Mouse (Mus musculus): ENCODE results near the gene Gm45711.
A peak's percentile ranks its signal among the peaks of the same experiment; 100 is the strongest.
"Not testable (repeated sequence)": the region's sequence is repeated elsewhere in the genome, so short reads cannot be mapped to it uniquely, and the experiment has no call there.

The Gm45711 gene

DNA sequence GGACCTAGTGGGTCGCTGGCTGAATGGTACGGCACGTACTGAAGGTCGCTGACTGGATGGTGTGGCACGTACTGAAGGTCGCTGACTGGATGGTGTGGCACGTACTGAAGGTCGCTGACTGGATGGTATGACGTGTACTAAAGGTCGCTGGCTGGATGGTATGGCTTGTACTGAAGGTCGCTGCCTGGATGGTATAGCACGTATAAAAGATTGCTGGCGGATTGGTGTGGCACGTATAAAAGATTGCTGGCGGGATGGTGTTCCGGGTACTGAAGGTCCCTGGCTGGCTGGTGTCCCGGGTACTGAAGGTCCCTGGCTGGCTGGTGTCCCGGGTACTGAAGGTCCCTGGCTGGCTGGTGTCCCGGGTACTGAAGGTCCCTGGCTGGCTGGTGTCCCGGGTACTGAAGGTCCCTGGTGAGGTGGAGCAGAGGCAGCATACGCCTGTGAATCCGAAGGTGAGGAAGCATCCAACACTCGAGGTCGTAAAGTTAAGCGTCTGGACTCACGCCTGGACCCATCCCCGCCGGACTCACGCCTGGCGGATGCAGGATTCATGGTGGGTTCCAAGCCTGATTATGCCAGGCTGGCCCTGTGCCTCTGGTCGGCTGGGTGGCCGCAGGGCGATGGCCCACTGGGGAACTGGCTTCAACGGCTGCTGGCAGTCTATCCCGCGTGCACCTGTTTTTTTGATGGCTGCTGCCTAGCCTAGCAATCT, at the start of gene Gm45711, which contains the start of gene Cmtm1:
TSS of gene Gm45711 (minus strand) at position 641 of the 715 bp plus-strand sequence.
TSS of gene Cmtm1 (minus strand) at position 705 of the 715 bp plus-strand sequence.
- DNase-seq (ENCODE audit: low spot score in 2 of 2) = not testable (repeated sequence)

DNA sequence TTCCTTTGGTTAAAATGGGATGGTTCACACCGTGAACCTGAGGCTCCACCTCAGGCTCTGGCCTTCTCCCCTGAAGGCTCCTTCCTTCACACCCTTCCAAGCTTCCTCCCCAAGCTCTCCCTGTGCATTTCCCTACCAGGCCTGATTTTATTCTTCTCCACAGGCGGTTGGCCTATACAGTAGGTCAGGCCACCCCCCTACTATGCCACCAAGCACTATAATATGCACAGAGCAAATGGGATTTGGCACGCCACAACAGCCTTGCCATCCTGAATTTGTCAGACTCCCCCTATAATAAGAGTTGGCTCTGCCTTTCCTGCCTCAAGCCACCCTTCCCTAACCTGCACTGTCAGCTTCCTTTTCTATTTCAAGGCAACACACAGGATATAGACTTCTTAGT, 48.8 kb upstream of the Gm45711 start:
- no peak for DNase-seq (ENCODE audit: low spot score in 2 of 2)

DNA sequence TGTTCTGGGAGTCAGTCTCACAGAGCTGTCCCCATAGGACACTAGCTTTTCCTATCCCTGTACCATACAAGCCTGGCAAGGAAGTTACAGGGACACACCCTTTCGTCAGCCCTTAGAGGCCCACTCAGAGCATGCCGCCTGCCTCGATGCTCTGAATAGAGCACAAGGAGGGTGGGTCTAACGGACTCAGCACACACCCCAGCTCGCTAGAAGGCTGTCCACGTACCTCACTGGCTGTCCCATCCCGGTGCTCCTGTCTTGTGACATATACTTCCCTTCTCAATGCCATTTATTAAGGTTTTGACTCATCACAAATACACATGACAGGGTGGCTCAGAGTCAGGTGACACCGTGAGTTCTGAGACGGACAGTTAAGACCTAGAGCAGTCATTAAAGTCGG, 44.6 kb upstream of the Gm45711 start:
- DNase-seq (ENCODE audit: low spot score in 2 of 2) = no peak

DNA sequence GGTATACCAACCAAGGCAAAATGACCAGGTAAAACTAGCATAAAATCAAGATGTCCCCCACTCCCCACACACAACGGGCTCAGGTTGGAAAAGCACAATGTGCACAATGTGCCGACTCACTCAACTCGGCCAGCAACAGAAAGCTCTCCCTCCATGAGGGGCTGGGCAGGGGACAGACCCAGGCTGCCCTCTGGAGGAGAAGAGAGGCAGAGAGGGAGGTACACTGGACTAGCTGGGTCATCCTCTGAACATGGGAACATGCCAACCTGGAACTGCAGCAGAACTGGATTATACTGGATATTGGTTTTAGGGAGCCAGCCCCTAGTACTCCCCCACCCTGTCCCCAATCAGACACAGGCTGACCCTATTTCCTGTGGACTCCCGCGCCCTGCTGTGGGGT, 43.3 kb upstream of the Gm45711 start:
- no peak for DNase-seq (ENCODE audit: low spot score in 2 of 2)

DNA sequence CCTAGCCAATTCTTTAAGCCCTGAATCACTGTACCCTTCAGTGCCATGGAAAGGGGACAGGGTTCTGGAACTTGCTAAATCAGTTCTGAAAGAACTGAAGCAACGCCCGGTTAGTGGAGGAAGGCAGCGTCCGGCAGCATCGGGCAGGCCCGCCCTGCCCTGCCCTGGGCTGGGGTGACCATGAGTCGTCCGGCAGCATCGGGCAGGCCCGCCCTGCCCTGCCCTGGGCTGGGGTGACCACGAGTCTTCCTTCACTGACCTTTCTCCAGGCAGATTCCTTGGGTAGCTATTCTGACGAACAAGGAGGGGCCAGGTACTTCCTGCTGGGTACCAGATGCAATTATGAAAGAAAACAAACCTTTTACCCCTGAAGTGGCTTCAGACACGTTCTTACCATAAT, 40.2 kb upstream of the Gm45711 start:
- DNase-seq (ENCODE audit: low spot score in 2 of 2) = no peak

DNA sequence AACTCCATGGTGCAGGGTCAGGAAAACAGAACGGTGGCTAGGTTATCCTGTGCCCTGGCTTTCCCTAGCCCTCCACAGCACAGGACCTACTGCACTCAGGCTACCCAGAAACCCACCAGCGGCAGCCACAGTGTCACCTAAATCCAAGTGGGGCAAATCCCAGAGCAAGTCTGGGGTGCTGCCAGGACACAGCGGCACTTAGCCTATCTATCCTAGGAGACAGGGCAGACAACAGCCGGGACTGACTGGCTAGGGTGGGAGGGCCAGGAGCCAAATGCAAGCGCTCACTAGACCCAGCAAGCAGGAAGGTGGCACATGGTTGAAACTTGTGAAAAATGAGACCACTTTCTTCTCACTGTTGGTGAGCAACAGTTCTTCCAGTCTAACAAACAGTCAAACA, 39.1 kb upstream of the Gm45711 start:
- no peak for DNase-seq (ENCODE audit: low spot score in 2 of 2)

DNA sequence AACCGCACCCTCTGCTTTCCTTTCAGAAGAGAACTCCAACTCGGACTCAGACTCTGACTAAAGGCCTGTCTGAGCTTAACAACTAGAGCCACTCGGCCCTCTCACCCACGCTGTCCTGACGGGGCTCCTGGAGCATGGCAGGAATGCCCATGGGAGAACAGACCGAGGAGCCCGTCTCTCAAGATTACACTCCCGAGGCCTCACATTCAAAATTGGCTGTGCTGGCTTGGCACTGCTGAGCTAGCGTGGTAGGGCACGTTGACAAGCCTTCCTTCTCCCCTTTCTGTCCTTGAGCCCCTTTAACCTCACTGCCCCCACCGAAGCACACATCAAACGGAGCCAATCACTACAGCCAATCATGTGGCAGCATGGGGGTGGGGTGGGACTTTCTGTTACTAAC, 36.8 kb upstream of the Gm45711 start:
- DNase-seq (ENCODE audit: low spot score in 2 of 2) = no peak

DNA sequence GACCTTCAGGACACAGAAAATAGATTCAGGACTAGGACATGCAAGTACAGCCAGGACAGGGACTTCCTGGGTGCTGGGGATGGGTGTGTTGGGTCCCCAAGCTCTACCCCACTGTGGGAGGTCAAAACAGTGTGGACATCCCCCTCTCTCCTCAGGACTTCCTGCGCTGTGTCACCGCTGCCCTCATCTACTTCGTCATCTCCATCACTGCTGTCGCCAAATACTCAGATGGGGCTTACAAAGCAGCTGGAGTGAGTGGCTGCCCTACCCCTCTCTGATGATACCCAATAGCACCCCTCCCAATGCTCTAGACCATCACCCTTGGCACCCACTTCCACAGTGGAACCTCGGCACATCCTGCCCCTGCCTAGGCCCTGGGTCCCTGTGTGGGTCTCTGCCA, 34.7 kb upstream of the Gm45711 start:
- no peak for DNase-seq (ENCODE audit: low spot score in 2 of 2)

DNA sequence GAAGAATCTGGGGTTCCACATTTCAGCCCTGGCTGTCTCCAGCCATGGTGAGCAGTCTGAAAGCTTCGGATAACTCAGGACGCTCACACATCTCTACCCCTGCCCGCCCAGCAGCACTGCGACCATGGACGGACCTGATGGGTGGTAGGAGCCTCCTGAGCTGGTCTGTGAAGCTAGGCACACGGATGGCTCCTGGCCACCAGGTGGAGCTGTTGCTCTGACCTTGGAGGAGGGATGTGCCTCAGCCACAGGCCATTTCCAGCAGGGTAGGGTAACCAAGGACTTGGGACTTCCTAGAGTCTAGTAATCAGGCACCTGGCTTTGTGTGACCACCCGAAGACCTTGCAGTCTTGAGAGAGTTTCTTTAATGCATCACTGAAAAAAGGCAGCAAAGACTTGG, 34.1 kb upstream of the Gm45711 start:
- DNase-seq (ENCODE audit: low spot score in 2 of 2) = peak; percentile 71 to 75

DNA sequence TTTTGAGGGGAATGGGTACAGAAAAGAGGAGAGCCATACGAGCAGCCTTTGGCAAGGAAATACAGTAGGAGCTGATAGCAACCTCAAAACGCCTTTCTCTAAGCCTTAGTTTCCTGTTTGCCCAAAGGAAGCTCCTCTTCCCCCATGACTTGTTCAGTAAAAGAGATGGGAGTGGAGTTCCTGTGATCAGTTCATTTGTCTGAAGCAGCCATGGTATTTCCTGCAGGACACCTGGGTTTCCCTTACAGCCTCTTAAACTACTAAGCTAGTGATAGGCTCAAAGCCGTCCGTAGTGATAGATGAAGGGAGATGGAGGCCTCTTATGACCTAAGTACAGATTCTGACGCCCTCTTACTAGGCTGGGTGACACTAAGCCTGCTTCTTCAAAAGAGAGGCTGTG, 32.5 kb upstream of the Gm45711 start:
- no peak for DNase-seq (ENCODE audit: low spot score in 2 of 2)

DNA sequence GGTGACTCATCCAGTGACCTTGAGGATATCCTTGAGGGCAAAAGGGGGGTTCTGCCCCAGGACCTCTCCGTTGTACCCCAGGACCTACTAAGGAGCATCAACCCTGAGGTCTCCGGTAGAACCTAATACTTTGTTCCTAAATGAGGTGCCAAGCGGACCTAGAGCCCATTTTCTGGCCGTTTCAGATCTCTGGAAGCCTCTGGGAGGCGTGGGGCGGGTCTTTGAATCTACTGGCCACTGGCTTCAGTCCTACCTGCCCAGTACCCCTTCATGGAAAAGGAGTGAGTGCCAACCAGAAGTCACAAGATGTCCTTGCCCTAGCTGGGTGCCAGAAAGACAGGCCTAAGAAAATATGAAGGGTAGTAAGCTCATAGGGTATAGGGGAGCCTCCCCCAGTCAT, 31.8 kb upstream of the Gm45711 start:
- no peak for DNase-seq (ENCODE audit: low spot score in 2 of 2)

DNA sequence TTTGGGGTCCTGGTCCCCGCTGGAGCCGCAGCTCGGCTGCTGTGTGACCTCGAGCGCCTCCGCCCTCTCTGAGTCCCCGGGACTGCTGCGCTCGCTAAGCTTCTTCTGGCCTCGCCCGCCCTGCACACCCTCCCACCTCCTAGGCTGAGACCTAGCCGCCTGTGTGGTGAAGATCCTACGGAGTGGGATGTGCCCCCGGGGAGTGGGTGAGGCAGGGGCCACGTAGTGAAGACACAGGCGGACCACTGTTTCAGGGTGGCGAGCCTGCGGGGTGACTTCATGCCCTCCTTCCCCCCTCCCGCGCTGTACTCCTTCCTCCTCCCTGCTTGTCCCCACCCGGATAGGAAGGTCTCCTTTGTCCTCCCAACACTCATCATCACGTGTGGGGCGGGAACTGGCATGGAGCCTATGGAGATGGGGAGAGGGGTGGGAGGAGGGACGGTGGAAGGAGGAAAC, 31.3 kb upstream of the Gm45711 start:
- peak; percentile 15 to 20 for DNase-seq (ENCODE audit: low spot score in 2 of 2)

DNA sequence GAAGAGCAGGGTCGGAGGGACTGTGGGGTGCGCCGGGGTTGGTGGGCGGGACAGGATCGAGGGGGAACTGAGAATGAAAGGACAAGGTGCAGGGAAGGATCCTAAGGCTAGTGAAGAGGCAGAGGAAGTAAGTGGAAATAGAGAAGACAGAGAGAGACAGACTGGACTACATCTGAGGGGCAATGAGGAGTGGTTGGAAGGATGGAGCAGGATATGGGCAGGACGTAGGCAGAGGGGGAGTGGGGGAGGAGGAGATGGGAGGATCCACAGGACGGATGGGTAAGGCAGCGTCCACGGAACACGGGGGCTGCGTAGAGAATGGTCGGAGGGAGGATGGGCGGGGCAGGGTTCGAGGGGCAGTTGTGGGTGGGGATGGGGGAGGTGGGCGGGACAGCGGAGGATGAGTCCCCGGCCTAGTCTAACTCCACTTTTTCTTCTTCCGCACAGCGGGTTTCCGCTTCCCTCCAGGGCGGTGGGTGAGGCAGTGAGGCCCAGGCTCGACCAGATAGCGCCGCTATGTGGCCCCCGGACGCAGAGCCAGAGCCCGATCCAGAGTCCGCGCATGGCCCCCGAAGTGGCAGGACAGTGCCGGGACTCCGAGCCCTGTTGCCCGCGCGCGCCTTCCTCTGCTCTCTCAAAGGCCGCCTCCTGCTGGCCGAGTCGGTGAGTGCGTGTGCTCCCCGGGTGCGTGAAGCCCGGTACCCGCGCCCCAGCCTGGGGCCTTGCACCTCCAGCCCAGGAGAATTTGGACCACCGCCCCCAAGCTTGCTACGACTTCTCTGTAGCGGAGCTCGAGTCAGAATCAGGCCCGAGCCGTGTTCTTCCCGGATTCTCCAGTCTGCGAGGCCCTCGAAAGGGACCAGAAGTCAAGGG, 30.6 kb upstream of the Gm45711 start:
- DNase-seq (ENCODE audit: low spot score in 2 of 2) = peak; percentile 73 to 75

DNA sequence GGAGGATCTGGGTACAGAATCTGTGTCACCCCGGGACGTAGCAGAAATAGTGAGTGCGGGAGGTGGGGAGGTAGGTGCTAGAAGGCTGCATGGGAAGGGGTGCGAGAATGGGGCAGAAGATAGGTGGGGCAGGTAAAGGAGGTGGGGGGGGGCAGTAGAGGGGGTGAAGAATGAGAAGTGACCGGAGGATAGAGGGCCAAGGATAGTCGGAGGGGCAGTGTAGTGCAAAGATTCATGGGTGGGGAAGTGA, 30.0 kb upstream of the Gm45711 start:
- no peak for DNase-seq (ENCODE audit: low spot score in 2 of 2)

DNA sequence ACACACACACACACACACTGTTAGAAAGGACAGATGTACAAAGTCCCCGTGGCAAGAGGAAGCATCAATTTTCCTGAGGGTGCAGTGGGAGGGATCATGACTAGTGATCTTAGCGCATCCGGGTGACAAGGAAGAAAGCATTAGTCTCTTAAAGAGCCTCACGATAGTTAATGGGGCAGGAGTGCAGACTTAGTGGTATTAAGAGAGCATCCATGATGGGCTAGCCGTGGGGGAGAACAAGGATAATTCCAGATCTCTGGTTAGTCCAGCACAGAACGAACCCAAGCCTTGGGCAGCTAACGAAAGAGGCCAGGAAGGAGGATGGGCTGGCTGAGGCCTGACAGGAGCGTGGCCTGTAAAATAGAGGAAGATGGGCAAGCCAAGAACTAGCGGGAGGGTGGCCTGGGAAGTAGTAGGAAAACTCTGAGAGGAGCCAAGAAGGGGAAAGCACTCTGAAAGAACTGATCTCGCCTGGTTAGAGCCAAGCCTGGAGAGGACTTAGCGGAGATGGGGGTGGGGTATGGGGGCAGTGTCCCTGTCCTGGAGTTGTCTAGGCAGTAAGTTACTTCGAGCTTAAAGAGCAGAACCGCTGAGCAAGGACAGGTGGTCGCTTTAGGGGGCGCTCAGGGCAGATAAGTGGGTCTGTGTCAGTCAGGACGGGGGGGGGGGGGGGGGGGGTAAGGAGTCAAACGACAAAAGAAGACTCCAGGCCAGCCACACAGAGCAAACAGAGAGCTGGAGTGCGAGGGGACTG, 29.5 kb upstream of the Gm45711 start, which contains the start of gene Cmtm3:
TSS of gene Cmtm3 (plus strand) at position 182 of the 754 bp plus-strand sequence.
- no peak for DNase-seq (ENCODE audit: low spot score in 2 of 2)

DNA sequence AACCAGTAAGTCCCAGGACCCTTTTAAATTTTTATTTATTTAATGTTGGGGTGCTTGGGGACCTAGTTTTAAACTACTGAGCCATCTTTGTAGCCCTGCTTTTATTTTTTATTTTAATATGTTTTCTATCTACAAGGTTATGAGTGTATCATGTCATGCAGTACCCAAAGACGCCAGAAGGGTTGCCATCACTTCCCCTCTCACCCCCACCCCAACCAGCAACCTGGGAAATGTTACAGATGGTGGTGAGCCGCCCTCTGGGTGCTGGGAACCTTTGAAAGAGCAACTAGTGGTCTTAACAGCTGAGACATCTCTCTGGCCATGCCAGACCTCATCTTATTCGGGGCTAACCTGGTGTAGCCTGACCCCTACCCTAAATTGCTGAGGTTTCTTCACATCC, 28.0 kb upstream of the Gm45711 start:
- no peak for DNase-seq (ENCODE audit: low spot score in 2 of 2)

DNA sequence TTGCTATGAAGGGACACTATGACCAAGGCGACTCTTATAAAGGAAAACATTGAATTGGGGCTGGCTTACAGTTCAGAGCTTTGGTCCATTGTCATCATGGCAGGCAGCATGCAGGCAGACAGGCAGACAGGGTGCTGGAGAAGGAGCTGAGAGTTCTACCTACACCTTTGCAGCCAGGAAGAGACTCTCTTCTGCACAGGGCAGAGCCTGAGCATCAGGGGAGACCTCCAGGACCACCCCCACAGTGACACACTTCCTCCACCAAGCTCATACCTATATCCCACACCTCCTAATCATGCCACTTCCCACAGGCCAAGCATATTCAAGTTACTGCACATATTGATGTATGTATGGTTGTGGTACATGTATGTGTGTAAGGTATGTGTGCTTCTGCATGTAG, 26.9 kb upstream of the Gm45711 start:
- no peak for DNase-seq (ENCODE audit: low spot score in 2 of 2)

DNA sequence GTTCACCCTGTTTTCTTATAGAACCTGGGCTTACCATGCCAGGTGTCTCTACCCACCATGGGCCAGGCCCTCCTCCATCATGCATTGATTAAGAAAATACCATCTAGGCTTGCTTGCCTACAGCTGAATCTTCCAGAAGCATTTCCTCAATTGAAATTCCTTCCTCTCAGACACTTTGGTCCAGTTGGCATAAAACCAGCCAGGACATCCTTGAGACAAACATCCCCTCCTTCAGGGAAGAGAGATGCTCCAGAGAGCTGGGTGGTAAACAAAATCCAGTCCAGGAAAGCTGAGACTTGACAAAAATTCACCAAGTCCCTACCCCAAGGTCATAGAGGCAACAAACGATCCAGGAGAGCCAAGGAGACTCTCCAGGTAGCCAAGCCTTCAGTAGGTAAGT, 24.3 kb upstream of the Gm45711 start:
- DNase-seq (ENCODE audit: low spot score in 2 of 2) = no peak

DNA sequence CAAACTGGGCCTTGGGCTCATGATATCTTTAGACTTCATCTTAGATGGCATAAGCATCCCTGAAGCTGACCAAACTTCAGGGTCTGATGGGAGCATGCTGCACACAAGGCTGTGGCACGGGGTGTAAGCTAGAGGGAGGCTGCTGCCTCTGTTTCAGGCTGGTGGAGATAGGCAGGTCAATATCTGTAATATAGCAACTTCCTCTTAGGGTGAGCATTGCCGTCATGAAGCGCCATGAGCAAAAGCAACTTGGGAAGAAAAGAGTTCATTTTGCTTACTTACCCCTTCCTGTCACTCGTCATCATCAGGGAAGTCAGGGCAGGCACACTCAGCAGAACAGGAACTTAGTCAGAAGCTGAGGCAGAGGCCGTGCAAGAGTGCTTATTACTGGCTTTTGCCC, 23.9 kb upstream of the Gm45711 start:
- no peak for DNase-seq (ENCODE audit: low spot score in 2 of 2)

DNA sequence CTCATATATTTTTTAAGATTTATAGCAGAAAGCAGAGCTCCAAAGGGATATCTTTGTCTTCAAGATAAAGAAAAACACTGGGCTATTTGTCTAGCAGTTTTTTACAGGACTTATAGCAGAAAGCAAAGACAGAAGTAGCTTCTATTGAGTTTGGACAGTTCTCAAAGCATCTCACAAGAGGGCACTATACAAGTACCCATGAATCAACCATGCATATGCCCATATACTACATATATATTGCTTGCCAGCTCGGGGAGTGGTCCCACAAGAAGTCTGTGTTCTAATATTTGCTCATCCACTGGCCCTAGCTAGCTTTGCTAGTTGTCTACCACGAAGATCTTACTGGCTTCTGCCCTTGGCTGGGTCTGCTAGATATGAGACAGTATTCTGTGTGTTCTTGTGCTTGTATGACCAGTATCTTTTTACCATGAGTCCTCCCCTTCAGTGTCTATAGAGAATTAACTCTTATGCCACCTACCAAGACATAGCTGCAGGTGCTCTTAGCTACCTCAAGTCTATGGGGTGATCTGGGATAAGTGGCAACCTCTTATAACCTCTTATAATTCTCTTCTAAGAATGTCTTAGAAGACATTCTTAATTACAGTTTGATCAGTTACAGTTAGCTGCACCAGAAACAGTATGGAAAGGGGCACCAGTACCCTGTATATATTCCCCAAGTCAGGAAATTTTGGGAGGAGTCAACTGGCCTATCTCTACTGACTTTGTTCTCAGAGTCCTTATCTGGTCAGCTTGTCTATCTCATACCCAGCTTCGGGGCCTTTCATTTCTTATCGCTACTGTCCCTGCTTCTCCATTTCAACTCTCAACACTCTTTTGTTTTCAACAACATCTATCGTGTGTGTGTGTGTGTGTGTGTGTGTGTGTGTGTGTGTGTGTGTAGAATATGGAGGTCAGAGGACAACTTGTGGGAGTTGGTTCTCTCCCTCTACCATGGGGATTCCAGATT, 23.1 kb upstream of the Gm45711 start:
- DNase-seq (ENCODE audit: low spot score in 2 of 2) = no peak

DNA sequence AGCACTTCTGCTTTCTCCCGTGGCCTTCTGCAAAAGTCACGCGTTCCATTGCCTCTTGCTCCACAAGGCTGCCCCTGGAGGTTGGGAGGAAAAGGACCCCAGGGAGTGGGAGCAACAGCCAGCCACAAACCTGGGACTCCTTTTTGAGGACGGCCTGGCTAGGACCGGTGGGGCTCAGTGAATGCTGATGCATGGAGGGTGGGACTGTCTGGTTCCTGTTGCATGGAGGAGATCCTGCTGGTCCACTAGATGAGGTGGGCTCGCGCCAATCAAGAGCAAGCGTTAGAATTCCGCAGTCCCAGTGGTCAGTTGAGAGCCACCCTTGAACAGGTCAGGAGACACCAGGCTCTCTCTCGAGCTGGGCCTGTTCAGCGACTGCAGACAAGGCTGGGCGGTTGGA, 12.0 kb upstream of the Gm45711 start, which contains the start of gene Cmtm2b:
TSS of gene Cmtm2b (plus strand) at position 301 of the 400 bp plus-strand sequence.
- not testable (repeated sequence) for DNase-seq (ENCODE audit: low spot score in 2 of 2)

Measured in spleen, postnatal 36 days (tissue).